Mouse (Mus musculus): Measurements from ENCODE around the gene Cdc42ep4. TPM values are rescaled to one million over a fixed set of nuclear protein-coding genes. Genes with fewer than 3 reads are reported as not detected.

Gene Cdc42ep4
- polyA plus RNA-seq, 1 experiment from 2014 or later: 57.8 TPM

DNA sequence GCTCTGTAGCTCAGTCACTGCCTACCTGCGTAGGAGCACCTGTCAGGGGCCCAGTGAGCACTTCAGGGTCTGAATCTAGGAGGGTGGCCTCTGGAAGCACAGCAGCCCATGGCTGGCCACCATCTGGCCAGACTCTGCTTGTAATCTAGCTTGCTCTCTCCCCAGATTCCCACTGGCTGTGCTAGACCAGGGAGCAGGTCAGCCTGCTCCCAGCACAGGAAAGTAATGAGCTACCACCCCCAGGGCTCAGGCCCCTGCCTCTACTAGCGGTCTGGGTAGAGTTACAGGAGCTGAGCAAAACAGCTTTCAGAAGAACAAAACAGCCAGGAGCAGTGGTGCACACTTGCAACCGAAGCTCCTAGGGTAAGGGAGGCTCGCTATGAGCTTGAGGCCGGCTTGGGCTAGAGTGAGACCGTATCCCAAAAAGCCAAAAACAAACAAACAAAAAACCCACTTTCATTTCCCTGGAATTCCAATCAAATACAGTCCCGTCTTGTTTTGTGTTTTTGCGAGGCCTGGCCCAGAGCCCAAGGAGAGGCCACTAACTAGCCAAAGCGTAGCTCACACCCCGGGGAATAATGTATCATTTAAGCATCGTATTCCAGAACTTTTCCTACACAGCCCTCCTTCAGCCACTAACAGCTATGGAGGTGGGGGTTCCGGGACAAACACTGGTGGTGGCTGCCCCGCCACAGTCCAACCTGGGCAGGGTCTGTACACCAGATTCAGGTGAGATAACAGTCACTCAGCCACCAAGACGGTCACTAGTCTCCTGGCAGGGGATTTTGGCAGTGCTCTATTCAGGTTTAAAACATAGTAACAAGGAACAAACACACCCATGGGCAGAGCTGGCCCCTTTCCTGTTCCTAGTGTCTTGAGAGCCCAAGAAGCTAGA is 24.4 kb downstream of the Cdc42ep4 start:
- Histone ChIP-seq H3K27me3 (replicated peaks) (no peaks in the 10 kb centered on the region), H3K27ac (no peak overlapping the region), H3K4me3 (replicated peaks) (no peak overlapping the region), H3K36me3 (peaks cover 30% of the 10 kb centered on the region), H3K4me1 (replicated peaks) (peaks cover 28% of the 10 kb centered on the region), H3K9ac (no peak overlapping the region), H3K9me3 (no peaks in the 10 kb centered on the region), H3K4me2 (replicated peaks) (no peak overlapping the region)
- 85% methylated on average over 14 of the region's 14 CpGs for WGBS
- no peak for ATAC-seq

DNA sequence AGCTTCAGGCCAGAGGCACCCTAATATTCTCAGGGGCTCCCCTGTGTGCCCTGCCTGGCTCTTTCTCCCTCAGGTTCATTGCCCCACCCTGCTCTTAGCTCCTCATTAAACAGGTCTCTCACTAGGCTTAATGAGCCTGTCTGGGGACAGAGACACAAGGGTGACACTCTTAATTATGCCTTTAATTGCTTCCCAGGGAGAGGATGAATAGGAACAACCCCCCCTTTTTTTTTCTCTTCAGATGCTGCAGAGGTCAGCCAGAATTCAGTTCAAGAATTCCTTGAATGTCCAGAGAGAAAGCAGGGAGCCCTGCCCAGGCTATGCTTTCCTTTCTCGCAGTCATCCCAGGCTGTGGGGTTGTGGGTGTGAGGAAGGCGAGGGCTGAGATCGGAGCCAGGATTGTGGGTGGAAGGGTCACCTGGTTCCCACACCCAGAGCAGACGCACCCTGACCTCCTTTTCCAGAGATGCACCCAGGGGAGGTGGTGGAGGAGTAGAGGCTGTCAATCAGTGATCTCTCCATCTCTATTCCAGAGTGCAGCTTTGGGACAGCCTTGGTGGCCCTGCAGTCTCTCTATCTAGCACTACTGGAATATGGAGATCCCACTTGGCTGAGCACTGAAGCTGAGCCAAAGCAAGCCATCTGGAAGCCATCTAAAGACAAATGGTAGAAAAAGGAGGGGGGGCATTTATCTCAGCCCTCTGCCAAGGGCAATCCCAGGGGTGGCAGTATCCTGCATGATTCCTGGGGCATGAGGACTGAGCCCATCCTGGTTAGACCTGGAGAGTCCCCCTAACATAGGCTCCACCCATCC is 26.2 kb downstream of the Cdc42ep4 start:
- Histone ChIP-seq H3K4me3 (replicated peaks) (no peak overlapping the region), H3K9ac (no peak overlapping the region), H3K4me1 (replicated peaks) (peaks cover 21% of the 10 kb centered on the region; the same call in 1 of the 2 replicates), H3K27ac (0 out of 2 replicates have a peak overlapping the region, but pooled peaks have one; percentile 10), H3K27me3 (replicated peaks) (no peaks in the 10 kb centered on the region), H3K9me3 (no peaks in the 10 kb centered on the region), H3K36me3 (peaks cover 30% of the 10 kb centered on the region), H3K4me2 (replicated peaks) (no peak overlapping the region)
- 77% methylated on average over 4 of the region's 4 CpGs for WGBS
- 0 out of 2 replicates have a peak, but pooled peaks have one; percentile 21 for ATAC-seq

DNA sequence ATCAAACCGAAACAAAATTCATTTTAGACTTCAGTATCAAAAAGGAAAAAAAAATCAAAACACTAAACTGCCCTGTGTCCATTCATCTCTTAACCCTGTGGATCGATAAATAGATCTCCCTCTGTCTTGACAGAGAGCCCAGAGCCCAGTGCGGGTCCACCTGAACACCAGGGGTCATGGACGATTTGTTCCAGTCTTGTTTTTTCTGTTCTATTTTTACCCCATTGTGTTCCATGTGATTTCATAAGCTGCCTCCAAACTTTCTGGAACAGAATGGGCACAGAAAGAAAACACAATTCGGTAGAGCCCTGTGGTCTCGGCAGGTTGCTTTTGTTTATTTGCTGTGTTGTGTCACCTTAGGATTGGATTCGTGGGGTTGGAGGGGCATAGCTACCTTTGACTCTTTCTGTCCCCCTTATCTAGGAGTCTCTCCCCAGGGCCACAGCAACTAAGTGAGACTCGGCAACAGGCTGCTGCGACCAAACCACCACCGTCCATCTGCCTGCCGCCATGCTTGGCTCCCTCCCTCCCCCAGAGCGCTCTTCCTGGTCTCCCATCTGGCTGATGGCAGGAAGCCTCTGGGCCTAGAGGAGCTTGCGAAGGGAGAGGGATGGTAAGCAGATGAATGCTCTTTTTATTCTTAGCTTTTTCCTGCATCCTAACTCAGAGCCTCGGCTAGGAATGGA is 29.1 kb downstream of the Cdc42ep4 start:
- no peak overlapping the region for H3K4me3 ChIP-seq (replicated peaks)
- 0 out of 2 replicates have a peak, but pooled peaks cover 15% of the 10 kb centered on the region for H3K4me1 ChIP-seq (replicated peaks)
- H3K27me3 ChIP-seq (replicated peaks): no peaks in the 10 kb centered on the region
- no peak for ATAC-seq
- no peak overlapping the region for H3K4me2 ChIP-seq (replicated peaks)
- no peak overlapping the region for H3K9ac ChIP-seq
- no peak overlapping the region for H3K27ac ChIP-seq
- WGBS: 67% methylated on average over 14 of the region's 14 CpGs
- peaks cover 11% of the 10 kb centered on the region; the same call in 1 of the 2 replicates for H3K36me3 ChIP-seq
- H3K9me3 ChIP-seq: no peaks in the 10 kb centered on the region

DNA sequence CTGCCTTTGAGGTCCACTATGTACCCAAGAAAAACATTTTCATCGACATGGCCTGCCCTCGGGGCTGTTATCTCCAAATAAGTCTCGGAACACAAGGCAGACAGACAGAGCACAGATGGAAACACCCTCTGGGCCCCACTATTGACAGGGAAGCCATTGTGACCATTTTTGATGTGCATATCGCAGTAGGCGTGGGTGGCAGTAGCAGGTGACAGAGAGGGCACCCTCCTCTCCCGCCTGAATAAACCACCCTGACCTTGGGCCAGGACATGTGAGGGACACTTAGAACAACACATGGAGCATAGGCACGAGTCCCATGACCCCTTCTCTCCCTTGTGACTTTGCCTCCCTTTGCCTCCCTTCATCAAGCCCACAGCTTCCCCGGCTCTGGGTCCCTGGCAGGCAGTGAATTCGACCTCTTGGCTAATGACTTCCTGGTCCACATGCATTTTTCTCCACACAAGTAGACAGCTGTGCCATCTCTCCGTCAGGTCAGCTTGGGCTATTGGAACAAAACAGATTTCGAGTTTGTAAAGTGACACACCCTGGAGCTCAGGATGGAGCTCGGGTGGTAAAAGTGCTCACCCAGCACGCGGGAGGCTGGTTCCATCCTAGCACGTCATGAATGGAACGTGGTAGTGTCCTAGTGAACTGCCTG is 33.8 kb downstream of the Cdc42ep4 start:
- no peak for ATAC-seq
- no peak overlapping the region for H3K4me2 ChIP-seq (replicated peaks)
- H3K9ac ChIP-seq: no peak overlapping the region
- 0 out of 2 replicates have a peak, but pooled peaks cover 6% of the 10 kb centered on the region for H3K4me1 ChIP-seq (replicated peaks)
- H3K36me3 ChIP-seq: no peaks in the 10 kb centered on the region
- no peaks in the 10 kb centered on the region for H3K27me3 ChIP-seq (replicated peaks)
- 61% methylated on average over 16 of the region's 16 CpGs for WGBS
- no peaks in the 10 kb centered on the region for H3K9me3 ChIP-seq
- H3K4me3 ChIP-seq (replicated peaks): no peak overlapping the region
- H3K27ac ChIP-seq: no peak overlapping the region

DNA sequence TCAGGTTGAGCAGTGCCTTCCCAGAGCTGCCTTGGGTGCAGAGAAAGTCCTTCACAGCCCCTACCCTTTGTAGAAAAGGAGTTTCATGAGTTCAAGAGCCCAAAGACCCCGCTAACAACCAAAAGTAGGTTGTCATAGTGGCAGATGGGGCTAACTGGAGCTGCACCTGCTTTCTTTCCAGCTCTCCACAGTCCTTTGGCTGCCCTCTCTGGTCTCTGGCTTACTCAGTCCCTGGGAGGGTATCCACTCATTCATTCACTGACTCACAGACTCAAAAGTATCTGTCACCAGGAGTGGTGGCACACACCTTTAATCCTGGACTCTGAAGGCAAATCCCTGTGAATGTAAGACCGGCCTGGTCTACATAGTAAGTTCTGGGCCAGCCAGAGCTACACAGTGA is 35.5 kb downstream of the Cdc42ep4 start:
- Histone ChIP-seq H3K9me3 (no peaks in the 10 kb centered on the region), H3K4me1 (replicated peaks) (0 out of 2 replicates have a peak, but pooled peaks cover 4% of the 10 kb centered on the region), H3K4me2 (replicated peaks) (no peak overlapping the region), H3K27me3 (replicated peaks) (no peaks in the 10 kb centered on the region), H3K4me3 (replicated peaks) (no peak overlapping the region), H3K36me3 (no peaks in the 10 kb centered on the region), H3K9ac (no peak overlapping the region), H3K27ac (no peak overlapping the region)
- no peak for ATAC-seq
- WGBS: 95% methylated on average over 2 of the region's 2 CpGs

DNA sequence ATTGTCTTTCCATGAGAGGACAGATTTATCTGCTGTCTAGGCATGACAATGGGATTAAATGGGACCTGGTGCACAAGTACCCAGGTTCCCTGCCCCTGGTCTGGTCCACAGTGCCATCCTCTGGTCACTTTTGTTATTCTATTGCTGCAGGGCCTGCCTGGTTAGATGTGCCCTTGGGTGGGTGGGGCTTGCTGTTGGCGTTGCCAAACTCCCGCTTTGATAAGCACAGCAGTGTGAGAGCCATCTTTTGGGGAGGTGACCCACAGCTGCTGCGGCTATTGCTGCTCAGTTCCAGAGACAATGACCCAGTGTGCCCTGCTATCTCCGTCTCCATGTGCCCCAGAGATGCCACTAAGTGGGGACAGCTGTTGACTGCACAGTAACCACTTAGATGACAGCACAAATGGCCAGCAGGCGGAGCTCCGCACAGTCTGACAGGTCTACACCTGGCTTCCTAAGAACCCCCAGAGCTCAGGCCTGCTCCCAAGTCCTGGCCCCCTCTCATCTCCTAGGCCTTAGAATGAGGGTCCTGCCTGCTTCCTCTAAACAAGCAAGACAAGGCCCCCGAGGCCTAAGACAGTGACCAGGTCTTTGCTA is 36.5 kb downstream of the Cdc42ep4 start:
- Histone ChIP-seq H3K4me1 (replicated peaks) (peaks cover 10% of the 10 kb centered on the region), H3K4me3 (replicated peaks) (no peak overlapping the region), H3K4me2 (replicated peaks) (no peak overlapping the region), H3K9me3 (no peaks in the 10 kb centered on the region), H3K27me3 (replicated peaks) (no peaks in the 10 kb centered on the region), H3K27ac (no peak overlapping the region), H3K9ac (no peak overlapping the region), H3K36me3 (no peaks in the 10 kb centered on the region)
- 68% methylated on average over 7 of the region's 7 CpGs for WGBS
- ATAC-seq: 0 out of 2 replicates have a peak, but pooled peaks have one; percentile 32

DNA sequence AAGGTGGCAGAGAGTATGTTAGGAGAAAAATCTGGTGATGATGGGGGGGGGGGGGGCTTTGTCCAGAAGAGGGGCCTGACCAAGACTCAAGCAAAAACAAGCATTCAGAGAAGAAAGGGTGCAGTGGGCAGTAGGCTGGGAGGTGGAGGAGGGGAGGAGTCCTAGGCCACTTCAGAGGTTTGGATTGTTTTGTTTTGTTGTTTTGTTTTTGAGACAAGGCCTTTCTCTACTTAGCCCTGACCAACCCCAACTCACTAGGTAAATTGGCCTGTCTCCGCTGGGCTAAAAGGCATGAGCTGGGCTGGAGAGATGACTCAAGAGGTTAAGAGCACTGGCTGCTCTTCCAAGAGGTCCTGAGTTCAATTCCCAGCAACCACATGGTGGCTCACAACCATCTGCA is 40.6 kb downstream of the Cdc42ep4 start:
- peaks cover 21% of the 10 kb centered on the region for H3K4me1 ChIP-seq (replicated peaks)
- 0 out of 2 replicates have a peak overlapping the region, but pooled peaks have one; percentile 75 for H3K27ac ChIP-seq
- no peaks in the 10 kb centered on the region for H3K27me3 ChIP-seq (replicated peaks)
- no peak overlapping the region for H3K4me3 ChIP-seq (replicated peaks)
- H3K9ac ChIP-seq: no peak overlapping the region
- no peak for ATAC-seq
- no peaks in the 10 kb centered on the region for H3K9me3 ChIP-seq
- H3K36me3 ChIP-seq: no peaks in the 10 kb centered on the region
- WGBS: 81% methylated on average over 1 of the region's 1 CpGs
- no peak overlapping the region for H3K4me2 ChIP-seq (replicated peaks)

DNA sequence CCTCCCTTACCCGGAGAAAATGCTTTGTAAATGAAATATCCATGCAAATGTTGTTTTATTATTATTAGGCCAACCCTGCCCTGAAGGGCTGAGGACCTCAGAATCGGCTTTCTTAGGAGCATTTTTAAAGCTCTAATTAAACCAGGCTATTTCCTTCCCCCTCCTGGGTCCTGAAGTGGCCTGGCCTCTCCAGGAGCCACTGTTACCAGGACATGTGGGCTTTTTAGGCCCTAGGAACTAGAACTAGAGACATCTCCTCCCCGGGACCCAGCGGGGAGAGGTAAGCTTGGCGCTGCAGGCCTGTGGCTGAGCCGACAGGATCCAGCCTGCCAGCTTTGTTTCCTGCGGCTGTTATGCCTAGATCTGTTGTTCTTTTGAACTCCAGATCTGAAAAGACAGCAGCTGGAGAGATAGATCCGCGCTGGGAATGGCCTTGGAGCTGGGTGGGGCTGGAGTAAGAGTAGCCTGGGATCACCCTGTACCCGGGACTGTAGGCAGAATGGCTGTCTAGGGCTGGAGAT is 41.4 kb downstream of the Cdc42ep4 start:
- no peaks in the 10 kb centered on the region for H3K9me3 ChIP-seq
- no peaks in the 10 kb centered on the region for H3K27me3 ChIP-seq (replicated peaks)
- H3K4me3 ChIP-seq (replicated peaks): no peak overlapping the region
- peaks cover 21% of the 10 kb centered on the region for H3K4me1 ChIP-seq (replicated peaks)
- peak; percentile 36; the same call in 1 of the 2 replicates for ATAC-seq
- H3K9ac ChIP-seq: peak overlapping the region; percentile 44
- WGBS: 10% methylated on average over 10 of the region's 10 CpGs
- H3K36me3 ChIP-seq: no peaks in the 10 kb centered on the region
- peak overlapping the region; percentile 33; the same call in 1 of the 2 replicates for H3K4me2 ChIP-seq (replicated peaks)
- peak overlapping the region; percentile 75 for H3K27ac ChIP-seq

DNA sequence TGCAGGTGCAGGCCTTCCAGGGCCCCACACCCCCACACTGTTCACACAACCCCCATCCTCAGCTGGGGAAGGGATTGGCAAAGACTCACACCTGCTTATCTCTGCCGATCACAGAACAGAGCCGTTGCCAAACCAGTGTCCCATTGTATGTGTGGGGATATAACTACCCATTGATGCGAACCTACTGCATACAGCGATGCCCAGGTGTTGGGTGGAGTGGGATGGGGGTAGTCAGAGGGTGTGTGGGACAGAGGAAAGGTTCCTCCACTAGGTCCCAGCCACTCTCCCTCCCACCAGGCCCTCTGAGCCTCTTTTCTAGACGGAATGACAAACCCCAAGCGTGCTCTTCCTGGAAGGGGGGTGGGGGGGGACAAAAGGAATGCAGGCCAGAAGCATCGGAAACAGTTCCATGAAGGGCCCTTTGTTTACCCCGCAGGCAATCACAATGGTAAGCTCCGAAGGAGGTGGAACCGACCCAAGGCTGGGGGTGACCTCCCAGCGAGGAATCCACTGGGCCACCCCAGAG is 41.9 kb downstream of the Cdc42ep4 start, which contains the start of gene Cpsf4l:
TSS of gene Cpsf4l (minus strand) at position 287 of the 526 bp plus-strand sequence.
- 0 out of 2 replicates have a peak, but pooled peaks have one; percentile 42 for ATAC-seq
- peak within 1 kb of the TSS; percentile 44 for H3K9ac ChIP-seq
- H3K27ac ChIP-seq: peak within 1 kb of the TSS; percentile 75
- peak within 1 kb of the TSS; percentile 33; the same call in 1 of the 2 replicates for H3K4me2 ChIP-seq (replicated peaks)
- H3K4me1 ChIP-seq (replicated peaks): peaks cover 21% of the 10 kb centered on the region
- H3K9me3 ChIP-seq: no peaks in the 10 kb centered on the region
- H3K36me3 ChIP-seq: no peaks in the 10 kb centered on the region
- H3K27me3 ChIP-seq (replicated peaks): no peaks in the 10 kb centered on the region
- WGBS: 20% methylated on average over 11 of the region's 11 CpGs
- no peak within 1 kb of the TSS for H3K4me3 ChIP-seq (replicated peaks)

DNA sequence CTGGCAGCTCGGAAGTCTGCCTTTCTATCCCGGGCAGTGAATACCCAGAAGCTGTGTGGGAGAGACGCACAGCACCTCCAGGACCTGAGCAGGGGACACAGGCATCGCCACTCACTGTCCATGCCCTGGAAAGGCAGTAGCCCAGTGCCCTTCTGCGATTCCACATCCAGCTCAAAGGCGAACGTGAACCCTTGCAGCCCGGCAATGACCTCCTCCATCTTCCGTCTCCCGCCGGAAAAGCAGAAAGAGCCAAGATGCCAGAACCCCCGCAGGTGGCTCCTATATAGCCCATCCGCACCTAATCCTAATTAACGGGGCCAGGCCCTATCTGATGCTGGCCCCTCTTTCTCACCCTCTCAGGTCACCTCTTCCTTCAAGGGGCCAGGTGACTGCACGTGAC is 42.4 kb downstream of the Cdc42ep4 start:
- Histone ChIP-seq H3K36me3 (no peaks in the 10 kb centered on the region), H3K9ac (no peak overlapping the region), H3K4me2 (replicated peaks) (no peak overlapping the region), H3K27ac (no peak overlapping the region), H3K9me3 (no peaks in the 10 kb centered on the region), H3K27me3 (replicated peaks) (no peaks in the 10 kb centered on the region), H3K4me1 (replicated peaks) (peaks cover 21% of the 10 kb centered on the region), H3K4me3 (replicated peaks) (no peak overlapping the region)
- no peak for ATAC-seq
- 43% methylated on average over 15 of the region's 15 CpGs for WGBS

Data from intestine, embryonic 15.5 days (tissue).